Mouse (Mus musculus) kidney, postnatal 14 days (tissue): ENCODE results near the gene Ttc23.

Source experiments
- DNase-seq: peaks from one replicate; pipeline ENCODE4 v3.0.0; 2022; ENCODE audit warnings: mixed read lengths

The Ttc23 gene

GRCm38 (mm10) chr7:67647277-67647676 is at the start of gene Ttc23:
Ttc23 (plus strand) TSS chr7:67647410.
- peak; percentile 66 for DNase-seq

- peak; percentile 71 for DNase-seq
Measured at GRCm38 (mm10) chr7:67598050-67598449, 49.2 kb upstream of the Ttc23 start.

- DNase-seq, result no peak
Measured at GRCm38 (mm10) chr7:67605114-67605513, 42.1 kb upstream of the Ttc23 start.

GRCm38 (mm10) chr7:67606250-67606649 is 41.0 kb upstream of the Ttc23 start:
- DNase-seq, result no peak

- no peak for DNase-seq
Measured at GRCm38 (mm10) chr7:67607669-67608347, 39.4 kb upstream of the Ttc23 start.

- no peak for DNase-seq
Measured at GRCm38 (mm10) chr7:67608348-67609024, 38.7 kb upstream of the Ttc23 start.

GRCm38 (mm10) chr7:67613795-67614463 is 33.3 kb upstream of the Ttc23 start:
- DNase-seq, result peak; percentile 45

- DNase-seq, result no peak
Measured at GRCm38 (mm10) chr7:67614464-67614861, 32.7 kb upstream of the Ttc23 start.

GRCm38 (mm10) chr7:67616890-67617289 is 30.3 kb upstream of the Ttc23 start:
- DNase-seq, result no peak

- no peak for DNase-seq
Measured at GRCm38 (mm10) chr7:67617646-67618045, 29.6 kb upstream of the Ttc23 start.

- DNase-seq, result no peak
Measured at GRCm38 (mm10) chr7:67618316-67618715, 28.9 kb upstream of the Ttc23 start.

GRCm38 (mm10) chr7:67619836-67620235 is 27.4 kb upstream of the Ttc23 start:
- DNase-seq, result no peak

GRCm38 (mm10) chr7:67622151-67622550 is 25.1 kb upstream of the Ttc23 start:
- DNase-seq, result no peak

- no peak for DNase-seq
Measured at GRCm38 (mm10) chr7:67626671-67627070, 20.5 kb upstream of the Ttc23 start.

- DNase-seq, result no peak
Measured at GRCm38 (mm10) chr7:67629681-67630080, 17.5 kb upstream of the Ttc23 start.

GRCm38 (mm10) chr7:67630817-67631216 is 16.4 kb upstream of the Ttc23 start:
- DNase-seq, result peak; percentile 86

- no peak for DNase-seq
Measured at GRCm38 (mm10) chr7:67632380-67632779, 14.8 kb upstream of the Ttc23 start.

GRCm38 (mm10) chr7:67634210-67634609 is 13.0 kb upstream of the Ttc23 start:
- no peak for DNase-seq

GRCm38 (mm10) chr7:67636161-67636560 is 11.0 kb upstream of the Ttc23 start:
- DNase-seq, result no peak

- DNase-seq, result no peak
Measured at GRCm38 (mm10) chr7:67639006-67639405, 8.2 kb upstream of the Ttc23 start.

GRCm38 (mm10) chr7:67642955-67643354 is 4.3 kb upstream of the Ttc23 start:
- DNase-seq, result no peak

GRCm38 (mm10) chr7:67644291-67644690 is 2.9 kb upstream of the Ttc23 start:
- DNase-seq, result no peak

- DNase-seq, result peak; percentile 99
Measured at GRCm38 (mm10) chr7:67644833-67645680, 2.2 kb upstream of the Ttc23 start, which contains the start of gene Lrrc28. Lrrc28 (minus strand) TSS chr7:67645268.
